Mouse (Mus musculus): ENCODE measurements around the gene Lmtk3. TPM values are rescaled to one million over a fixed set of nuclear protein-coding genes. Genes with fewer than 3 reads are reported as not detected.

The Lmtk3 gene
- polyA plus RNA-seq, 1 experiment from 2014 or later, result 0.08 TPM

DNA sequence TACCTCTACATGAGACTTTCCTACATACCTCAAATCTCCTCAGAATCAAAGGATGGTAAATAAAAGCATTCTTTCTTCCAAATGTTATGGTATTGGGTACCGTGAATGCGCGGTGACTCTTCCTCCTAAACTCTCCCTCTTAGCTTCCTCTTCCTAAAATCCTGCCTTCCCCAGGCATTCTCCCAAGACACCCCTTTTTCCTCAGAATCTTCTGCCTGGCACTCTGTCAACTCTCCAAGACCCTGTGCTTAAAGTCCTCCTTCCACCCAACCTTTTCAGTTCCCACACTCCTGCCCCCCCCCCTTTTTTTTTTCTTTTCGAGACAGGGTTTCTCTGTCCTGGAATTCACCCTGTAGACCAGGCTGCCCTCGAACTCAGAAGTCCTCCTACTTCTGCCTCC lies 31.3 kb downstream of the Lmtk3 start:
- Histone ChIP-seq H3K27me3 (replicated peaks; ENCODE audit: control insufficient read depth, insufficient read depth, low read length) (no peaks in the 10 kb centered on the region), H3K4me3 (ENCODE audit: low read depth, low read length) (no peak overlapping the region), H3K9ac (ENCODE audit: low read depth, low read length) (no peak overlapping the region), H3K36me3 (ENCODE audit: control insufficient read depth, insufficient read depth) (peaks cover 27% of the 10 kb centered on the region), H3K4me2 (replicated peaks; ENCODE audit: low read depth) (peak overlapping the region; percentile 58), H3K4me1 (replicated peaks; ENCODE audit: control insufficient read depth, insufficient read depth, low read length) (peaks cover 7% of the 10 kb centered on the region; the same call in 1 of the 2 replicates), H3K9me3 (ENCODE audit: control insufficient read depth) (no peaks in the 10 kb centered on the region), H3K27ac (ENCODE audit: low read depth, low read length) (no peak overlapping the region)
- no peak for ATAC-seq
- WGBS, result 2% methylated on average over 5 of the region's 5 CpGs
- no peak for TF ChIP-seq CTCF (IDR thresholded peaks at IDR 0.05; ENCODE audit: low read depth)

DNA sequence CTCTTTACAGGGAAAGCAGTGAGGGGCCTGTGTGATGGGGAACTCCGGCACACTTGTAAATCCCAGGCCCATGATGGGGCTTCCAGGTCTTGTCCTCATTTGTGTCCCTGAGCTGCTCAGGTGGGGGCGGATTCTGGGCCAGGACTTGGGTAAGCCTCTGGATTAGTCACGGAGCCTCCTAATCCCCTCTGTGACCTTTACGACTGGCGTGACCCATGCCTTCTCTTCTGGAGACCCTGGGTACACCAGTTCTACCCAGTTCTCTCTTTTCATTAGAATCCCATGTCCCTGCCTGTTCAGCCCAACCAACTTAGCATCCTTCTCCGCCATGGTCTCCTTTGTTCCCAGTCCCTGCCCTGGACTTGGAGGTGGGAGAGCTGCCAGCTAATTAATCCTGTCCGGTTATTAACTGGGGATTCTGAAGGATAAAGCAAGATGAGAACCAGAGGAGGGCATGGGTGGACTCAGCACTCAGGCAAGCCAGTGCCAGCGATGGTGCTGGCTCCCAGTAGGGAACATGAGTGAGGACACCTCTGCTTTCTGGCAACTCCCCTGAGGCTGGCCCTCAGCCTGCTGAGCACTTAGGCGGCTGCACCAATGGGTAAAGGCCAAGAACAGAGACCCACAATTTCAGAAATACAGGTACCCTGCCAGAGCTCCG lies 31.9 kb downstream of the Lmtk3 start:
- WGBS, result 76% methylated on average over 10 of the region's 10 CpGs
- Histone ChIP-seq H3K9me3 (ENCODE audit: control insufficient read depth) (no peaks in the 10 kb centered on the region), H3K27ac (ENCODE audit: low read depth, low read length) (no peak overlapping the region), H3K4me1 (replicated peaks; ENCODE audit: control insufficient read depth, insufficient read depth, low read length) (peaks cover 7% of the 10 kb centered on the region; the same call in 1 of the 2 replicates), H3K9ac (ENCODE audit: low read depth, low read length) (no peak overlapping the region), H3K4me3 (ENCODE audit: low read depth, low read length) (no peak overlapping the region), H3K36me3 (ENCODE audit: control insufficient read depth, insufficient read depth) (peaks cover 21% of the 10 kb centered on the region), H3K27me3 (replicated peaks; ENCODE audit: control insufficient read depth, insufficient read depth, low read length) (no peaks in the 10 kb centered on the region), H3K4me2 (replicated peaks; ENCODE audit: low read depth) (no peak overlapping the region)
- no peak for TF ChIP-seq CTCF (IDR thresholded peaks at IDR 0.05; ENCODE audit: low read depth)
- ATAC-seq, result no peak

DNA sequence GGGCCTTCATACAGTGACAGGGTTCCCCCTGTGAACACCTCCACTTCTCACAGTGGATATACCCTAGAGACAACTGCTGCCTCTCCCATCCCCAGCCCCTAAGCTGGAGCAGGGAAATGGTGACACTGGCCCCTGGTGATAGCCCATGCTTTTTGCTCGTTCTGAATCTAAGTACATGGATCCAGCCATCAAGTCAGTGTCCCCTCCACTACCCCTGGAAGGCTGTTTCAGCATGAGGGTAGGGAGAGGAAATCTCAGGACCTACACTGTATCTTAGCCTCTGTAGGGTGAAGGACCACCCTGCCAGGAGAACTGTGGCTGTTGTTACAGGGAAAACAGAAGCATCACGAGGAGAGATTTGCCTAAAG lies 32.4 kb downstream of the Lmtk3 start:
- H3K36me3 ChIP-seq (ENCODE audit: control insufficient read depth, insufficient read depth), result peaks cover 16% of the 10 kb centered on the region
- H3K27ac ChIP-seq (ENCODE audit: low read depth, low read length), result no peak overlapping the region
- no peak for TF ChIP-seq CTCF (IDR thresholded peaks at IDR 0.05; ENCODE audit: low read depth)
- no peak overlapping the region for H3K4me3 ChIP-seq (ENCODE audit: low read depth, low read length)
- 67% methylated on average over 2 of the region's 2 CpGs for WGBS
- no peak overlapping the region for H3K9ac ChIP-seq (ENCODE audit: low read depth, low read length)
- H3K27me3 ChIP-seq (replicated peaks; ENCODE audit: control insufficient read depth, insufficient read depth, low read length), result no peaks in the 10 kb centered on the region
- H3K4me2 ChIP-seq (replicated peaks; ENCODE audit: low read depth), result no peak overlapping the region
- ATAC-seq, result no peak
- H3K4me1 ChIP-seq (replicated peaks; ENCODE audit: control insufficient read depth, insufficient read depth, low read length), result peaks cover 7% of the 10 kb centered on the region; the same call in 1 of the 2 replicates
- no peaks in the 10 kb centered on the region for H3K9me3 ChIP-seq (ENCODE audit: control insufficient read depth)

GRCm38 (mm10) chr7:45819843-45820242 lies 36.3 kb downstream of the Lmtk3 start:
- Histone ChIP-seq H3K9ac (ENCODE audit: low read depth, low read length) (no peak overlapping the region), H3K9me3 (ENCODE audit: control insufficient read depth) (no peaks in the 10 kb centered on the region), H3K4me3 (ENCODE audit: low read depth, low read length) (no peak overlapping the region), H3K4me1 (replicated peaks; ENCODE audit: control insufficient read depth, insufficient read depth, low read length) (no peaks in the 10 kb centered on the region), H3K4me2 (replicated peaks; ENCODE audit: low read depth) (peak overlapping the region; percentile 24; the same call in 1 of the 2 replicates), H3K27me3 (replicated peaks; ENCODE audit: control insufficient read depth, insufficient read depth, low read length) (no peaks in the 10 kb centered on the region), H3K27ac (ENCODE audit: low read depth, low read length) (no peak overlapping the region), H3K36me3 (ENCODE audit: control insufficient read depth, insufficient read depth) (peaks cover under 1% of the 10 kb centered on the region; the same call in 1 of the 2 replicates)
- no peak for TF ChIP-seq CTCF (IDR thresholded peaks at IDR 0.05; ENCODE audit: low read depth)
- 26% methylated on average over 25 of the region's 25 CpGs for WGBS
- no peak for ATAC-seq

DNA sequence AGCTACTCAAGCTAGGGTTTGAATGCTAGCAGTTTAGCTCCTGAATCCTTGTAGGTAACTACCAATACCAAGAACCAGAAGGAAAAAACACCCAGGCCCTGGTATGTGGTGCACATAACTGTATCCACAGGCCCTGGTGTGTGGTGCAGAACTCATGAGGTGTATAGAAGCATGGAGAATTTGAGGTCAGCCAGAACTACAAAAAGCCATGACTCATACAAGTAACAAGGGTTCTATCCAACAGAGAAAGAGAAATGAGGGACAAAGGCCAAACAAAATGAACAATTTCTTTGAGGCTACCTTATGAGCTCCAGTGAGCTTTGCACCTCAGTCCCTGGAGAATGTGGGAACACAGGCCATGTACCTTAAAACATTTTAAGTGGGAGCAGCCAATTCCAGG lies 37.4 kb downstream of the Lmtk3 start:
- Histone ChIP-seq H3K27me3 (replicated peaks; ENCODE audit: control insufficient read depth, insufficient read depth, low read length) (no peaks in the 10 kb centered on the region), H3K9me3 (ENCODE audit: control insufficient read depth) (no peaks in the 10 kb centered on the region), H3K27ac (ENCODE audit: low read depth, low read length) (no peak overlapping the region), H3K4me1 (replicated peaks; ENCODE audit: control insufficient read depth, insufficient read depth, low read length) (no peaks in the 10 kb centered on the region), H3K4me2 (replicated peaks; ENCODE audit: low read depth) (no peak overlapping the region), H3K4me3 (ENCODE audit: low read depth, low read length) (no peak overlapping the region), H3K9ac (ENCODE audit: low read depth, low read length) (no peak overlapping the region), H3K36me3 (ENCODE audit: control insufficient read depth, insufficient read depth) (peaks cover 11% of the 10 kb centered on the region)
- ATAC-seq, result no peak
- TF ChIP-seq CTCF (IDR thresholded peaks at IDR 0.05; ENCODE audit: low read depth), result no peak

- 69% methylated on average over 7 of the region's 7 CpGs for WGBS
- Histone ChIP-seq H3K9me3 (ENCODE audit: control insufficient read depth) (no peaks in the 10 kb centered on the region), H3K27ac (ENCODE audit: low read depth, low read length) (no peak within 1 kb of the TSS), H3K4me2 (replicated peaks; ENCODE audit: low read depth) (no peak within 1 kb of the TSS), H3K4me3 (ENCODE audit: low read depth, low read length) (no peak within 1 kb of the TSS), H3K4me1 (replicated peaks; ENCODE audit: control insufficient read depth, insufficient read depth, low read length) (no peaks in the 10 kb centered on the region), H3K36me3 (ENCODE audit: control insufficient read depth, insufficient read depth) (peaks cover 42% of the 10 kb centered on the region), H3K9ac (ENCODE audit: low read depth, low read length) (no peak within 1 kb of the TSS), H3K27me3 (replicated peaks; ENCODE audit: control insufficient read depth, insufficient read depth, low read length) (no peaks in the 10 kb centered on the region)
- no peak for TF ChIP-seq CTCF (IDR thresholded peaks at IDR 0.05; ENCODE audit: low read depth)
- ATAC-seq, result no peak
Measured at GRCm38 (mm10) chr7:45824598-45824997, 41.1 kb downstream of the Lmtk3 start, which contains the start of gene Kcnj14. TSS of gene Kcnj14 (minus strand) at chr7:45824782.

All from intestine, postnatal 0 days (tissue).